Mouse (Mus musculus): Measurements from ENCODE around the gene Cldn10. TPM values are rescaled to one million over a fixed set of nuclear protein-coding genes. Genes with fewer than 3 reads are reported as not detected.

The Cldn10 gene
- 1.3 TPM for total RNA-seq (2023)

DNA sequence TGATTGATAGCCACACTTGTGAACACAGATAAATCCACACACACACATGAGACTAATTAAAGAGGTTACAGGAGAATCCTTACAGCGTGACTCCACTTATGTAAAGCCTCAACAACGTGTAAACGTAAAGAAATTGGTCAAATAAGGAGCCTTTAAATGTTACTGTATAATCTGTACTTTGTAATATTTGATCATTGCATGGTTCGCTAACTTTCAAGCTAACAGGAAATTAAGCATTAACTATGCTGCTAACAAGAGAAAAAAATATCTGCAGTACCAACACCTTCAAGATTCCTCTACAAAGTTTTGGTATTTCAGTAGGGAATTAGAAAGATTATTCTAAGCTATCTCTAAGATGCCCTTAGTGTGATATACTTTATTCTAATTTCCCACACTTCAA is at the start of gene Cldn10:
Gene Cldn10, plus strand, starts transcription at position 288 of the 400 bp plus-strand sequence.

Other genes with a start within 250 kb of the Cldn10 start
- 17.9 TPM for gene Abcc4, start 81.7 kb upstream of the Cldn10 start, total RNA-seq (2023)
- gene Dzip1, start 137.6 kb downstream of the Cldn10 start, total RNA-seq (2023), result 72.7 TPM
- gene Dnajc3, start 150.1 kb downstream of the Cldn10 start, total RNA-seq (2023), result 43.3 TPM